Mouse (Mus musculus): ENCODE measurements around the gene Dst. TPM values are rescaled to one million over a fixed set of nuclear protein-coding genes. Genes with fewer than 3 reads are reported as not detected.
A peak's percentile ranks its signal among the peaks of the same experiment; 100 is the strongest.
"Not testable (repeated sequence)": the region's sequence is repeated elsewhere in the genome, so short reads cannot be mapped to it uniquely, and the experiment has no call there.

The Dst gene
- total RNA-seq, 2 experiments from 2014 or later, result 249 to 270 TPM

GRCm38 (mm10) chr1:34040901-34041721 lies 133.1 kb downstream of the Dst start:
- intact Hi-C loops (cut with DNase I), result no loop called here
- DNase-seq (ENCODE audit: extremely low spot score in 1 of 2, low spot score in 2 of 2), result no peak

- intact Hi-C loops (cut with DNase I), result no loop called here
- DNase-seq (ENCODE audit: extremely low spot score in 1 of 2, low spot score in 2 of 2), result no peak
Observed at GRCm38 (mm10) chr1:34042299-34042698, 134.3 kb downstream of the Dst start.

GRCm38 (mm10) chr1:34043327-34043726 lies 135.3 kb downstream of the Dst start:
- DNase-seq (ENCODE audit: extremely low spot score in 1 of 2, low spot score in 2 of 2), result no peak
- intact Hi-C loops (cut with DNase I), result no loop called here

- no peak for DNase-seq (ENCODE audit: extremely low spot score in 1 of 2, low spot score in 2 of 2)
- intact Hi-C loops (cut with DNase I), result no loop called here
Observed at GRCm38 (mm10) chr1:34043836-34044550, 136.0 kb downstream of the Dst start.

GRCm38 (mm10) chr1:34044675-34045074 lies 136.7 kb downstream of the Dst start:
- DNase-seq (ENCODE audit: extremely low spot score in 1 of 2, low spot score in 2 of 2), result no peak
- intact Hi-C loops (cut with DNase I), result no loop called here

- intact Hi-C loops (cut with DNase I), result no loop called here
- DNase-seq (ENCODE audit: extremely low spot score in 1 of 2, low spot score in 2 of 2), result no peak
Observed at GRCm38 (mm10) chr1:34047285-34047684, 139.3 kb downstream of the Dst start.

- DNase-seq (ENCODE audit: extremely low spot score in 1 of 2, low spot score in 2 of 2), result no peak
- intact Hi-C loops (cut with DNase I), result loop anchor here (5.0 kb wide), 1 partner anchor 34 kb away; no protein-coding TSS in a partner anchor
Observed at GRCm38 (mm10) chr1:34051251-34051650, 143.2 kb downstream of the Dst start.

- intact Hi-C loops (cut with DNase I), result loop anchor here (5.0 kb wide), 1 partner anchor 35 kb away; no protein-coding TSS in a partner anchor
- no peak for DNase-seq (ENCODE audit: extremely low spot score in 1 of 2, low spot score in 2 of 2)
Observed at GRCm38 (mm10) chr1:34052422-34052821, 144.4 kb downstream of the Dst start.

- intact Hi-C loops (cut with DNase I), result loop anchor here (5.0 kb wide), 1 partner anchor 38 kb away; no protein-coding TSS in a partner anchor
- DNase-seq (ENCODE audit: extremely low spot score in 1 of 2, low spot score in 2 of 2), result no peak
Observed at GRCm38 (mm10) chr1:34054970-34055369, 146.9 kb downstream of the Dst start.

GRCm38 (mm10) chr1:34056658-34057057 lies 148.6 kb downstream of the Dst start:
- intact Hi-C loops (cut with DNase I), result no loop called here
- DNase-seq (ENCODE audit: extremely low spot score in 1 of 2, low spot score in 2 of 2), result no peak

GRCm38 (mm10) chr1:34059231-34059630 lies 151.2 kb downstream of the Dst start:
- DNase-seq (ENCODE audit: extremely low spot score in 1 of 2, low spot score in 2 of 2), result no peak
- intact Hi-C loops (cut with DNase I), result no loop called here

- intact Hi-C loops (cut with DNase I), result loop anchor here (5.0 kb wide), 1 partner anchor 102 kb away; no protein-coding TSS in a partner anchor
- DNase-seq (ENCODE audit: extremely low spot score in 1 of 2, low spot score in 2 of 2), result no peak
Observed at GRCm38 (mm10) chr1:34060446-34060845, 152.4 kb downstream of the Dst start.

GRCm38 (mm10) chr1:34061078-34061477 lies 153.1 kb downstream of the Dst start:
- DNase-seq (ENCODE audit: extremely low spot score in 1 of 2, low spot score in 2 of 2), result peak; percentile 48 to 68
- intact Hi-C loops (cut with DNase I), result loop anchor here (5.0 kb wide), 1 partner anchor 101 kb away; no protein-coding TSS in a partner anchor

GRCm38 (mm10) chr1:34061860-34062259 lies 153.8 kb downstream of the Dst start:
- intact Hi-C loops (cut with DNase I), result loop anchor here (5.0 kb wide), 1 partner anchor 100 kb away; no protein-coding TSS in a partner anchor
- no peak for DNase-seq (ENCODE audit: extremely low spot score in 1 of 2, low spot score in 2 of 2)

- DNase-seq (ENCODE audit: extremely low spot score in 1 of 2, low spot score in 2 of 2), result no peak
- intact Hi-C loops (cut with DNase I), result loop anchor here (5.0 kb wide), 1 partner anchor 98 kb away; no protein-coding TSS in a partner anchor
Observed at GRCm38 (mm10) chr1:34063943-34064342, 155.9 kb downstream of the Dst start.

- intact Hi-C loops (cut with DNase I), result no loop called here
- no peak for DNase-seq (ENCODE audit: extremely low spot score in 1 of 2, low spot score in 2 of 2)
Observed at GRCm38 (mm10) chr1:34065551-34066048, 157.6 kb downstream of the Dst start.

- intact Hi-C loops (cut with DNase I); DNase-seq (ENCODE audit: extremely low spot score in 1 of 2, low spot score in 2 of 2): not testable (repeated sequence)
Observed at GRCm38 (mm10) chr1:34066401-34066800, 158.4 kb downstream of the Dst start.

GRCm38 (mm10) chr1:34068341-34068740 lies 160.3 kb downstream of the Dst start:
- peak in 1 of 2 experiments; percentile 49 for DNase-seq (ENCODE audit: extremely low spot score in 1 of 2, low spot score in 2 of 2)
- intact Hi-C loops (cut with DNase I), result no loop called here

GRCm38 (mm10) chr1:34069514-34070290 lies 161.7 kb downstream of the Dst start:
- intact Hi-C loops (cut with DNase I), result no loop called here

More at GRCm38 (mm10) chr1:34069514-34070290, 161.7 kb downstream of the Dst start:
- no peak for DNase-seq (ENCODE audit: extremely low spot score in 1 of 2, low spot score in 2 of 2)
